Mouse (Mus musculus) thymus, postnatal 0 days (tissue): Measurements from ENCODE around the gene Tapbp. TPM values are rescaled to one million over a fixed set of nuclear protein-coding genes. Genes with fewer than 3 reads are reported as not detected.
"Not testable (repeated sequence)": the region's sequence is repeated elsewhere in the genome, so short reads cannot be mapped to it uniquely, and the experiment has no call there.

Source experiments
- DNase-seq: peaks from one replicate; pipeline ENCODE4 v3.0.0-alpha.2; 2015; ENCODE audit warnings: low spot score
- polyA plus RNA-seq: library from polyadenylated mRNA; unstranded; fragments of >200 nt; fragmentation: Nextera tagmentation; extraction: Ambion mirVana; gene quantifications from 2 replicates; pipeline ENCODE4 v1.2.1, GENCODE M21; 2015

Gene Tapbp
- polyA plus RNA-seq, 1 experiment from 2014 or later, result 140 TPM

DNA sequence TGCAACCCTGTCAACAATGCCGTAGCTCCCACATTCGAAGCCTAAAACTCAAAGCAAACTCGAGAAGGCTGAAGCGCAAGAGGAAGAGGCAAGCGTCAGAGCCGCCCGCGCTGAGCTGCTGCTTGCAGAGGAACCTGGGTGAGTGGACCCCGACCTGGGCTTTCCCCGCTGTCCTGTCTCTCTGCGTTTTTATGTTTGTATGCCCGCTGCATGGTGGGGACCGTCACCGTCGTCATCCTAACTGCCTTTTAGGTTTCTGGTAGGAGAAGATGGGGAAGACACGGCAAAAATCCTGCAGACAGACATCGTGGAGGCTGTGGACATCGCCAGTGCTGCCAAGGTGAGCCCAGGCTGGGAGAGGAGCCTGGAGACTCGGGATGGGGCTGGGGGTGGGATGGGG, 25.7 kb downstream of the Tapbp start:
- DNase-seq, result no peak

DNA sequence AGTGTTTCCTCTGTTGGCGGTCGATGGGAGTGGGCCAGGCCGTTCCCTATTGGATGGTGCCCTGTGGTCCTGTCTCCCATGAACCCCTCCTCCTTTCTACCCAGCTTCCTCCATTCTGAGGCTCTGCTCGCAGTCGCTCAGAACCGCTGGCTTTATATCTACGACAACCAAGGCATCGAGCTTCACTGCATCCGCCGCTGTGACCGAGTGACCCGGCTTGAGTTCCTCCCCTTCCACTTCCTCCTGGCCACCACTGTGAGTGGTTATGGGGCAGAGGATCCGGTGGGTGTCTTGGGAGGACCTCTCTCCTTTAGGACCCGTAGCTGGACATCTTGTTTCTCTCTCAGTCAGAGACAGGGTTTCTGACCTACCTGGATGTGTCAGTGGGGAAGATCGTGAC, 27.8 kb downstream of the Tapbp start:
- no peak for DNase-seq

DNA sequence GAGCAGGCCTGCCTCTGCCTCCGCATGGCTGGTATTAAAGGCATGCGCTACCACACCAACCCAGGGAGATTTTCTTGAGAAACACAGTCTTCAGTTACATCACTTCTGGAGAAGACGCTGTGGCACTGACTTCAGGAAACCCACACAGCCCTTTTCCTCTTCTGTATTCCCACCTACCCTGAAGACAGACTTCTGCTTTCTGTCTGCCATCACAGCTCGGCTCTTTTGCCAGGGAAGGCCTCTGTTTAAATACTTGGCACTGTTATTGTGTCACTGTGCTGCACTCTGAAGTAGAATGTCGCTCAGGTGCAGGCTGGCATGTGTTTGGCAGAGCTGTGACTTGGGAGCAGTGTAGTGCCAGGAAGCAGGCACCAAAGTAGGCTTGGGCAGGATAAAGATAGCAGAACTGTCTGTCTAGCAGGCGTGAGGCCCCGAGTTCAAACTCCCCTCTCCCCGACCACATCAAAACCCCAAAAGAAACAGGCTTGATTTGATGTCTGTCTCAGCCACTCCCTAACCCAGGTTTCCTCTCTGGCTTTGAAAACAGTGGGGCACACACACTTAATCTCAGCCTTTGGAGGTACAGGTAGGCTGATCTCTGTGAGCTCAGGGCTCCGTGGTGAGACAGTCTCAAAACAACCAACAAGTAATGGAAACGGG, 31.9 kb downstream of the Tapbp start:
- peak; percentile 78 for DNase-seq

DNA sequence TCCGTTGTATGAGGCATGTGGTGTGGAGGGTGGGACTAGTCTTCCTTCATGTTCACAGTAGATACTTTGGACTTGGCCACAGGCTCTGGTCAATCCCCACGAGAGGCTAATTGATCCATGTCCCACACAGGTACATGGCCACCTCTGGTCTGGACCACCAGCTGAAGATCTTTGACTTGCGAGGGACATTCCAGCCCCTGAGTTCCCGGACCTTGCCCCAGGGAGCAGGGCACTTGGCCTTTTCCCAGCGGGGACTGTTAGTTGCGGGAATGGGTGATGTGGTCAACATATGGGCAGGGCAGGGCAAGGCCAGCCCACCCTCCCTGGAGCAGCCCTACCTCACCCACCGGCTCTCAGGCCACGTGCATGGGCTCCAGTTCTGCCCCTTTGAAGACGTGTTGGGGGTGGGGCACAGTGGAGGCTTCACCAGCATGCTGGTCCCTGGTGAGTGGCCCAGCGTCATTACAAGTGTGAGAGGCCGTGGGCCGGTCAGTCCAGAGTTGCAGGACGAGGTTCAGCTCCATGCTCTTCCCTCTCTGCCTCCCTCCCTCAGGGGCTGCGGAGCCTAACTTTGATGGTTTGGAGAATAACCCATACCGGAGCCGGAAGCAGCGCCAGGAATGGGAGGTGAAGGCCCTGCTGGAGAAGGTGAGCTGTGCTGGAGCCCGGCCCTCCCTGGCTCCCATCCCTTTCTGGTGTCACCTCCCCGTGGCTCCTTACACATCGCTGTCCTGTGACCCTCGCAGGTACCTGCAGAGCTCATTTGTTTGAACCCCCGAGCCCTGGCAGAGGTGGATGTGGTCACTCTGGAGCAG, 32.6 kb downstream of the Tapbp start:
- no peak for DNase-seq

DNA sequence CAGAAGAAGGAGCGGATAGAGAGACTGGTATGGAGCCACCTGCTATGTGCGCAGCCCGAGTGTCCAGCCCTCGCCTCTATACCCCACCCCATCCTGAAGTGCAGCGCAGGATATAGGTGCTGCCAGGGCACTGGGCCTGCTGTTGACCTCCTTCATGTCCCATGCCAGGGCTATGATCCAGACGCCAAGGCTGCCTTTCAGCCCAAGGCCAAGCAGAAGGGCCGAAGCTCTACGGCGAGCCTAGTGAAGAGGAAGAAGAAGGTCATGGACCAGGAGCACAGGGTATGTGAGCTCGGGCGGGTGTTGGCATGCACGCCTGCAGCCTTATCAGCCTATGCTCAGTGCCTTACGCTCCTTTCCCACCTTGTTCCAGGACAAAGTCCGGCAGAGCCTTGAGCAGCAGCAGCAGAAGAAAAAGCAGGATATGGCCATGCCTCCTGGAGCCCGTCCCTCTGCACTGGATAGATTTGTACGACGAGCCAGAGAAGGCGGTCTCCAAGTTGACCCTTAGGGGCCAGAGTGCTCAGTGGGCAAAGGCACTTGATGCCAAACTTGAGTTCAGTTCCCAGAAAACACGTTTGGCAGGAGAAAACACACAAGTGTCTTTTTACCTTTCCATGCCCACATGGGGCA, 33.3 kb downstream of the Tapbp start:
- no peak for DNase-seq

DNA sequence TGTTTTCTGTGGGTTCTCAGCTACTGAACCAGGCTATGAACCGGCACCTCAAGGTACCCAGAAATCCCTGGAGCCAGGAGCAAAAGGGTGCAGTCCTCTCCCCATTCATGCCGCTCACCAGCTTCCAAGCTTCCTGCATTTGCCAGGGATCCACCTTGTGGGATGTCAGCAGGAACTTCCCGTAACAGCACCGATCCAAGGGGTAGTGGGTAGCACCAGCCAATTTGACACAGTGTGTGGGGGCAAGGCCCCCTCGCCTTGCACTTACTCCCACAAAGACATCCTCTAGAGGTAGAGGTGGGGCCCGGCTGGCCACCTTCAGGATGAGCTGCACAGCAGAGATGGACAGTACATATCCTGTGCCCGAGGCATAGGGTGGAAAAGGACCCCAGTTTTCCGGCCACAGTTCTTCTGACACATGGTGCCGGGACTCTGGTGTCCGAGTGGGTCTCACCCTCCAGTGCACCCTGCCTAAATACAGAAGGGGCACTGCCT, 34.5 kb downstream of the Tapbp start:
- no peak for DNase-seq

DNA sequence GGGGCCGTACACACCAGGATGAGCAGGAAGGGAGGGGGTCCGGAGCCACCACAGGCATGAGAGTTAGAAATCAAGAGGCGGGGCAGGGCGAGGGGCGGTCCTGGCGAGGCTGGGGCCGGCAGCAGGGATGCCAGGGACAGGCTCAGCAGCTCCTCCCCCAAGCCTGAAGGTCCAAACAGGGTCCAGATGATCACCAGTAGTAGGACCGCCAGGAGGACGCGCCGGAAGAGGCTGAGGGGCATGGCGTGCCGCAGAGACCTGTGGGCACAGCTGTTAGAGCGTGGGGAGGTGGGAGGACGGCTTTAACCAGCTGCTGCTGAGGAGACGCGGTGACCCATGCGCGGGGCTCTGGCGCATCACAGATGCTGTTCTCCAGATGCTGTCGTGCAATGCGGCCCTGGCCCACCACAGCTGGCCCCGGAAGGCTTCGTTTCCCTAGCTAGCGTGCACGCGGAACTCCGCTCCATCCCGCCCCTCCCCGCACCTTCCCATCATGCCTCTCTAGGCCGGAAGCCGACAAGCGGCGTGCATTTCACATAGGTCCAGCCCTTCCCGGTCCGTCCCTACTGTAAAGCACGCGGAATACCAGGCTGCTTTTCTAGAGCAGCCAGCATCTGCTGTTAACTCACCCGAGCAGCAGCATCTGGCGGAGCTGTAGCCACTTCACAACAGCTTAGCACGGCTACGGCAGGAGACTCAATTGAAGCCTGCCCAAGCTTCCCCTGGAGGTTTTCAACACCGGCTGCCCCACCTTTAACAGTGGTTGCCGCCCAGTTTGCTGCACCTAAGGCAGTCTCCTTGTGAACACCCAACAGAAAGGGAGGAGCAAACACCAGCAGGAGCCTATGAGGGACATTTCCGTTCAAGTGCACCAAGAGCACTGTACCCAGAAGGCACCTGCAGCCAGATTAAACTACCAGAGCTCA, 35.6 kb downstream of the Tapbp start, which contains the start of gene B3galt4:
Gene B3galt4, minus strand, starts transcription at position 468 of the 926 bp plus-strand sequence.
- DNase-seq, result peak; percentile 86

DNA sequence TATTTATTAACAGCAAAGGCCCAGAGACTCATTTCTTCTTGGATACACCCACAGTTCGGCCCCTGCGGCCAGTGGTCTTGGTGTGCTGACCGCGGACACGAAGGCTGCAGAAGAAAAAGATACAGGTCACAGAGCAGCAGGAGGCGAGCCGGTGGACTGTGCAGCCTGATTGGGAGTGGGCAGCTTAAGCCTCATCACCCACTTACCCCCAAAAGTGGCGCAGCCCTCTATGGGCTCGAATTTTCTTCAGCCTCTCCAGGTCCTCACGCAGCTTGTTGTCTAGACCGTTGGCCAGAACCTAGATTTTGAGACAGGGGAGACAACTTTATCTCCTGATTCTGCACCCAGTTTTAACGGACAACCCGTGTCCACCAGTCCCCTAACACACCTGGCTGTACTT, 36.3 kb downstream of the Tapbp start:
- DNase-seq, result not testable (repeated sequence)

DNA sequence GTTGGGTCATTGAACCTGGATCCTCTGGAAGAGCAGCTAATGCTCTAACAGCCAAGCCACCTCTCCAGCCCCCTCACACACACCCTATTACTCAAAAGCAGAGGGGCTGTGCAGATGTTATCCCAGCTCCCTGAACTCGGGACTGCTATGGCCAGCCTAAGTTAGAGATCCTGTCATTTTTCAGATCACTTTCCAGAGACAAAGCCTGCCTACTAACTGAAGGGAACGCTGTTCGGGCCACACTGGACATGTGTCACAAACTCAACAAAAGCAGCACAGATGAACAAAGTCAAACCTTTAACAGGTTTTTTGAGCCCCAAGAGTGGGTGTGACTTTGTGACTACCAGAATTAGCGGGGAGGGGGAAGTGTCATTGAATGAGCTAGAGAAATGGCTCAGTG, 37.2 kb downstream of the Tapbp start:
- no peak for DNase-seq

DNA sequence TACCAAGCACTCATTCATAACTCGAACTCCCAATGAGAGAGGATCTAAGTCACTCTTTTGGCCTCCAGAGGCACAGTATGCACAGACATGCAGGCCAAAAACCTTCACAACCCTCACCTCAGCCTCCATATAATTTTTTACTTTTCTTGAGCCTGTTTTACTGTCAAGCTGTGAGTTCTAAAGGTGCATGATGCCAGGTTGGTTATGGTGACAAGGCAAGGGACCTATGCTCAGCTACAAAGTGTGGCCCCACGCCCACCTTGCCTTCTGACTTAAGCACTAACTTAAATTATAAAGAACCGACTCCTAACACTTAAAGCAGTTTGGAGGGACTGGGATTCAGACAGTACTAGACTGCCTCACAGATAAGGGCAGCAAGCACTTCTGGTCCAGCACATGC, 37.6 kb downstream of the Tapbp start:
- DNase-seq, result no peak

DNA sequence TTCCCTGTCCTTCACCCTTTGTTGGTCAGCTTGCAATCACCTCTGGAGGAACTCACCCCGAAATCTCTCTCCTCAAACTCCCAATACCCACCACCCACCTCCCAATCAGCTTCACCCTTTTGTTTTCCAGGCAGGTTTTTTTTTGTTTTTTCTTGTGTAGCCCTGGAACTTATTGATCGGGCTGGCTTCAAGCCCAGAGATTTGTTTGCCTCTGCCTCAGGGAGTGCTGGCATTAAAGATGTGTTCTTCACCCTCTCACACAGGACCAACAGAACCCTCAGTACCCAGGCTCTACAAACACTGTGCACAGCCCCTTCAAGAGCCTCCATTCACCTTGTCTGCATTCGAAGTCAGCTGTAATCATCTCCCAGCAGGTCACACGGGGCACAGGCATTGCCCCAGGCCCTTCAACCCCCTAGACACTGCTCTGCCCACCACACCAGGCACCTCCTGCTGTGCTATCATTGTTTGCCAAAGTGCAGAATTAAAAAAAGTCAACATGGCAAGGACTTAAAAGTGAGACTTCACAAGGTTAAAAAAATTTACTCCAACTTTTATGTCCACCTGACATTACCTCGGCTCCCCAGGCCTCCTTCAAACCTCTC, 38.4 kb downstream of the Tapbp start:
- no peak for DNase-seq

DNA sequence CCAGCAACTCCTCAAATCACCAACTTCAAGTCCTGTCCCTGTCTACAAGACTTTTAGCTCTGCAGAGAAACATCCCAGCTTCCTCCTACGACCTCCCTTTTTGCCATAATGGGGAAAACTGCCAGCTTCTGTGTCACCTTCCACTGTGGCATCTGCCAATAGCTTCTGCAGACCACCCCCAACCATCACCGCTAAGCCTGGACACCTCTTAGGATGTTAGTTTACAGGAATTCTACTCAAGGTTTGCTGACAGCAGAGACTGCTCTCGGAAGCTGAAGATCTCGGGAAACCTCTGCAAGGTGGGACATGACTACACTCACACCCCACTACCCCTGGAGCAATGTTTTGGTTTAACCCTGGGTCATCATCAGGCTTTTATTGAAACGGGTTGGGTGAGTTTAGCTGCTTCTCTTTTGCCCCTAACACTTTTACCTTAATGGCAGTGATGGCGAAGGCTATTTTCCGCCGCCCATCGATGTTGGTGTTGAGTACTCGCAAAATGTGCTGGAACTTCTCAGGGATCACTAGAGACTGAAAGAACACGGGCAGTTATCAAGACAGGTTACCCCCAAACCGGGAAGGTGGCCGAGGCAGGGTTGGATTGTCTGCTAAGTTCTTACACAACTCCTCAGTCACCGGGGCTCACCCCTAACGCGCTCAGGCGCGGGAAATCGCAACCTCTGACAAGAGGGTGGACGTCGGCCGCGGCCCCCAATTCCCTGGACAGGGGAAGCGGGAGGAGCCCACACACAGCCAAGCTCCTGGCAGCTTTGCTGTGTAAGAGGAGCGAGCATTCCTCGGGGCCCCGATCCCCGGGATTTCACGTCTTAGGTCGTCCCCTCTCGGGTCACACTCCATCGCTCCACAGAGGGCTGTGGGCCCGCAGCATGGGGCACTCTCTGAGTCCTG, 39.2 kb downstream of the Tapbp start:
- DNase-seq, result no peak

DNA sequence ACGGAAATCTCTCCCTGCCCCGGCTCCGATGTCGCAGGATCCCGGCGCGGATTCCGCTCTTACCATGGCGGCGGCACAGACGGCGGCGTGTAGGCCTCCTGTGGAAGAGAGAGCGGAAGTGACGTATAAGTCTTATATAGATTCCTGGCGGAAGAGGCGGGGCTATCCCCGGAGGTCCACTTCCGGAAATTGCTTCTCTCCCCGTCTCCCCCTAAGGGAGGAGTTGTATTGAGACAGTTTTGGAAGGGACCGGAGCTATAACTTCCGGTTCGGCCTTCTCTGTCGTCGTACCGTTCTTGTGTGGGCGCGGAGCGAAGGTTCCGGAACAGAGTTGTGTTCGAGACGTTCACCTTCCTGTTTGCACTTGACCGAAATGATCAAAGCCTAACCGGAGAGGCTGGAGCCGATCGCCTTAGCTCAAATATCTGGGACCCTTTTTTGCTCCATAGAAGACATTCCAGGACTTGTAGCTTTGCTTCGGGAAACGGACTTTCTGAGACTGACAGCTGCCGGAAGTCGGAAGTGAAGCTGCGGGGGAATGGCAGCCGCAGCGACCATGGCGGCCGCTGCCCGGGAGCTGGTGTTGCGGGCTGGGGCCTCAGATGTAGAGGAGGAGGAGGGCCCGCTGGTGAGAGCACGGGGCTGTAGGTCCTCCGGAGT, 40.0 kb downstream of the Tapbp start, which contains the start of the genes Vps52 and Rps18:
Gene Vps52, plus strand, starts transcription at position 258 of the 660 bp plus-strand sequence.
Gene Rps18, minus strand, starts transcription at position 447 of the 660 bp plus-strand sequence.
- DNase-seq, result peak; percentile 98

DNA sequence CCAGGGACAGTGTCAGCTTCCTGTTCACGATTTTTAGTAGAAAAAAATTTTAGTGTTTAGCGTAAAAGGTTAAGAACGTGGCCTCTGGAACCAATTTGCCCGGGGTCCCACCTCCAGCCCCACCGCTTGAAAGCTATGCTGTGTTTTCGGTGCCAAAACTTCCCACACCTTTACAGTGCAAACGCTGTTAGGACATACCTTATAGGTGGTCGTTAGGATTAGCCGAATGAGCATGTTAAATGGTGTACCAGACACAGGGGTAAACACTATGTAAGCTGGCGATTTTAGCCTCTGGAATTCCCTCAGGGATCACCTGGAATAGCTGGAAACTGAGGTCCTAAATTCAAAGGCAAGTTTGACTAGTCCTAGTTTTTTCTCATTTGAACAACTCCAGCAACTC, 40.6 kb downstream of the Tapbp start:
- no peak for DNase-seq

DNA sequence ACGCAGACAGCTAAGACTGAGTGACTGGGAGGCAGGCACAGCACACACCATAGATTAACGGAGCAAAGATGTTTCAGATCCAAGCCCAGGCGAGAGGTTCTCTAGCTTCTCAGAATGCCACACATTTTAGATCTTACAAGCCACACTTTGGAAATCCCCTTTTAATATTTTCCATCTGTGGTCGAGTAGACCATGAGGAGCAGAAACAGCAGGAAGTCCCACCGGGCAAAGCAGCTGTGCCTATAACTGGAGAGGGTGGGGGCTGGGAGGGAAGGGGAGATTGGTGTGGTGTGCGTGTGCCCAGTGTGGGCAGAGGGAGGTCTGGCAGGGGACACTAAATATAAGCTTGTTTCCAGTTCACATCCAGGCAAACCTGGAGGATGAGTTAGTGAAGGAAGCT, 41.8 kb downstream of the Tapbp start:
- no peak for DNase-seq

DNA sequence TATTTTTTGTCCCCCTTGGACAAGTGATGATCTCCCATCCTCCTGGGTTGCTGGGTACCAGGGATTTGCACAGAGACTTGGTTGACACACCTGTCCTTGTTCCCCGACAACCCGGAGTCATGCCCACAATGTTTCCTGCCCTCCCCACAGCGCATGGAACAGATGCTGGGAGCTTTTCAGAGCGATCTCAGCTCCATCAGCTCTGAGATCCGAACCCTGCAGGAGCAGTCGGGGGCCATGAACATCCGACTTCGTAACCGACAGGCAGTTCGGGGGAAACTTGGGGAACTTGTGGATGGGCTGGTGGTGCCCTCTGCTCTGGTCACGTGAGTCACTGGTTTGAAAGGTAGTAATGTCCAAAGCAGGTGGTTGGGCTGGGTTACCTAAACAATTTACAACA, 42.8 kb downstream of the Tapbp start:
- no peak for DNase-seq

DNA sequence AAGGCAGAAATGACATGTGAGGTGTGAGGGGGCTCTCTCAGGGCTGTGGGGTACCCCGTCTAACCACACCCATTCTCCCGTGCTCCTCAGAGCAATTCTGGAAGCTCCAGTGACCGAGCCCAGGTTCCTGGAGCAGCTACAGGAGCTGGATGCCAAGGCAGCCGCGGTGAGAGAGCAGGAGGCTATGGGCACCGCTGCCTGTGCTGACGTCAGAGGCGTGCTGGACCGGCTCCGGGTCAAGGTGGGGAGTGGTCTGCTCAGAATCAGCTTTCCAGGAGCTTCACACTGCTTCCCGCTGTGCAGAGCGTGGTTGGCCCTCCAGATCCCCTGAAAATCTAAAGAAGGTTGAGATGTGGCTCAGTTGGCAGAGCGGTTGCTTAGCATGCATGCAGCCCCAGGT, 43.4 kb downstream of the Tapbp start:
- DNase-seq, result no peak

DNA sequence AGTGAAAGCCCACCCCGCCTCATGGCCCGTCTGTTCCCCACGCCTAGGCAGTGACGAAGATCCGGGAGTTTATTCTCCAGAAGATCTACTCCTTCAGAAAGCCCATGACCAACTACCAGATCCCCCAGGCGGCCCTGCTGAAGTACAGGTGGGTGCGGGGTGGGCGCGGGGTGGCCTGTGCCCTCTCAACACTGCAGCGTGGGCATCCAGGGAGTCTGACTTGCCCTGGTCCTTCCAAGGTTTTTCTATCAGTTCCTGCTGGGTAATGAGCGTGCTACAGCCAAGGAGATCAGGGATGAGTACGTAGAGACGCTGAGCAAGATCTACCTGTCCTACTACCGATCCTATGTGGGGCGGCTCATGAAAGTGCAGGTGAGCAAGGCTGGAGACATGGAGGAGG, 44.2 kb downstream of the Tapbp start:
- DNase-seq, result no peak

DNA sequence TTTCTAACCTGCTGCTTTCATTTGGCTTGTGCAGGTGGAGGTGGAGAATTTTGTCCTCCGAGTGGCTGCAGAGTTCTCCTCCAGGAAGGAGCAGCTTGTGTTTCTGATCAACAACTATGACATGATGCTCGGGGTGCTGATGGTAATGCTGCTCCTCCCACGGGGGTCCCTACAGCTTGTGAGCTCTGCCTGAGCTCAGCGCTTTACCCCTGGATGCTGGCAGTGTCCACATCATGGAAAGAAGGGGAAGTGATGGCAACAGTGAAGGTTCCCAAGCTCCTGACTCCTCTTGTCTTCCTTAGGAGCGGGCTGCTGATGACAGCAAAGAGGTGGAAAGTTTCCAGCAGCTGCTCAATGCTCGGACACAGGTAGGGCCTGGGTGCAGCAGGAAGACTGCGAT, 47.2 kb downstream of the Tapbp start:
- no peak for DNase-seq
